ENCODE assay signal across 30 mouse cellular contexts in genomic region chr1:192402911-192403704, GRCm38 (mm10).
A peak's percentile ranks its signal among the peaks of the same experiment; 100 is the strongest.
DNase-seq lines count a peak whose midpoint lies in the region; ATAC-seq and TF ChIP-seq lines count a peak whose summit lies in the region.
"Had no signal": no experiment of that assay in that cellular context is flagged by ENCODE, and none has a peak within 500 bp of the region (broad histone marks: within the 10 kb centered on the region; RNA-seq: fewer than 3 reads in every experiment).

No protein-coding gene starts in this region.

- H3K27me3 ChIP-seq in kidney, embryonic 15.5 days, result no peaks in the 10 kb centered on the region
- no peaks in the 10 kb centered on the region for H3K27me3 ChIP-seq in stomach, postnatal 0 days (ENCODE audit: control insufficient read depth, insufficient read depth, low read length)
- H3K27me3 ChIP-seq: embryonic facial prominence, embryonic 15.5 days; forebrain, embryonic 12.5 days; heart, embryonic 15.5 days; hindbrain, embryonic 13.5 days; limb, embryonic 12.5 days; midbrain, embryonic 15.5 days; neural tube, embryonic 15.5 days had no signal

- DNase-seq in adrenal gland, adult (ENCODE audit: inconsistent age in 2 of 2, low spot score in 1 of 2), result peak; percentile 56 to 68
- DNase-seq in adrenal gland, adult 18-20 months (ENCODE audit: low spot score in 2 of 2), result no peak
- no peak for DNase-seq in kidney, adult 11 months
- DNase-seq in adrenal gland, postnatal 25 days, result peak; percentile 23
- DNase-seq in stomach, postnatal 0 days (ENCODE audit: low spot score), result no peak
- no peak for DNase-seq in right cerebral cortex, postnatal 10 days (ENCODE audit: low spot score in 2 of 2)
- no peak for DNase-seq in right cerebral cortex, adult 2 months (ENCODE audit: low spot score in 2 of 2)
- DNase-seq: cerebellum, adult 18-20 months; cerebellum, postnatal 10 days; forebrain, postnatal 0 days; gastrocnemius, postnatal 10 days; heart, postnatal 4 days; kidney, adult 9 months; kidney, postnatal 25 days; lung, embryonic 14.5 days; retina, postnatal 1 day; spleen, adult 18-20 months; thymus, adult 2 months had no signal

- no peak overlapping the region for H3K4me2 ChIP-seq in kidney, embryonic 15.5 days
- no peak overlapping the region for H3K4me2 ChIP-seq in stomach, postnatal 0 days (replicated peaks; ENCODE audit: low read depth)
- H3K4me2 ChIP-seq: embryonic facial prominence, embryonic 15.5 days; forebrain, embryonic 12.5 days; heart, embryonic 15.5 days; hindbrain, embryonic 13.5 days; limb, embryonic 12.5 days; liver, embryonic 15.5 days; lung, embryonic 14.5 days; midbrain, embryonic 15.5 days; neural tube, embryonic 15.5 days had no signal

- 78% methylated on average over 8 of the region's 8 CpGs for WGBS in kidney, embryonic 15.5 days
- 82% methylated on average over 8 of the region's 8 CpGs for WGBS in stomach, postnatal 0 days

- no peak for TF ChIP-seq CTCF in stomach, postnatal 0 days (IDR thresholded peaks at IDR 0.05; ENCODE audit: low read depth)

- H3K9ac ChIP-seq in kidney, embryonic 15.5 days, result no peak overlapping the region
- H3K9ac ChIP-seq in stomach, postnatal 0 days (ENCODE audit: low read length), result no peak overlapping the region
- H3K9ac ChIP-seq: embryonic facial prominence, embryonic 15.5 days; forebrain, embryonic 12.5 days; forebrain, postnatal 0 days; heart, embryonic 15.5 days; hindbrain, embryonic 13.5 days; limb, embryonic 12.5 days; liver, embryonic 15.5 days; lung, embryonic 14.5 days; midbrain, embryonic 15.5 days; neural tube, embryonic 15.5 days had no signal

- H3K36me3 ChIP-seq in kidney, embryonic 15.5 days, result no peaks in the 10 kb centered on the region
- no peaks in the 10 kb centered on the region for H3K36me3 ChIP-seq in stomach, postnatal 0 days (ENCODE audit: control insufficient read depth, insufficient read depth, low read length)
- H3K36me3 ChIP-seq: embryonic facial prominence, embryonic 15.5 days; forebrain, embryonic 12.5 days; G1E; heart, embryonic 10.5 days; heart, embryonic 15.5 days; hindbrain, embryonic 13.5 days; limb, embryonic 12.5 days; liver, embryonic 15.5 days; midbrain, embryonic 10.5 days; midbrain, embryonic 15.5 days; neural tube, embryonic 15.5 days had no signal

- peak; percentile 40; the same call in 1 of the 2 replicates for ATAC-seq in kidney, embryonic 15.5 days (replicated peaks; ENCODE audit: low FRiP score)
- 0 out of 2 replicates have a peak, but pooled peaks have one; percentile 2 for ATAC-seq in stomach, postnatal 0 days (ENCODE audit: low FRiP score, low TSS enrichment)
- ATAC-seq: forebrain, postnatal 0 days; midbrain, embryonic 15.5 days had no signal

- 0 out of 2 replicates have a peak, but pooled peaks cover 3% of the 10 kb centered on the region for H3K4me1 ChIP-seq in kidney, embryonic 15.5 days
- H3K4me1 ChIP-seq in stomach, postnatal 0 days (replicated peaks; ENCODE audit: control insufficient read depth, insufficient read depth), result no peaks in the 10 kb centered on the region
- H3K4me1 ChIP-seq: forebrain, embryonic 12.5 days; heart, embryonic 10.5 days; heart, embryonic 15.5 days; hindbrain, embryonic 13.5 days; limb, embryonic 12.5 days; liver, embryonic 15.5 days; midbrain, embryonic 10.5 days had no signal

- no peak overlapping the region for H3K4me3 ChIP-seq in kidney, embryonic 15.5 days (replicated peaks)
- H3K4me3 ChIP-seq in stomach, postnatal 0 days (ENCODE audit: low read depth, low read length), result no peak overlapping the region
- H3K4me3 ChIP-seq: embryonic facial prominence, embryonic 15.5 days; forebrain, embryonic 12.5 days; heart, embryonic 10.5 days; heart, embryonic 15.5 days; hindbrain, embryonic 13.5 days; limb, embryonic 12.5 days; liver, embryonic 15.5 days; midbrain, embryonic 10.5 days; midbrain, embryonic 15.5 days; neural tube, embryonic 15.5 days had no signal

- no peaks in the 10 kb centered on the region for H3K9me3 ChIP-seq in kidney, embryonic 15.5 days (replicated peaks)
- H3K9me3 ChIP-seq in stomach, postnatal 0 days (ENCODE audit: control insufficient read depth, low read length), result no peaks in the 10 kb centered on the region
- H3K9me3 ChIP-seq: embryonic facial prominence, embryonic 15.5 days; forebrain, embryonic 12.5 days; heart, embryonic 10.5 days; heart, embryonic 15.5 days; hindbrain, embryonic 13.5 days; limb, embryonic 12.5 days; liver, embryonic 15.5 days; midbrain, embryonic 10.5 days; midbrain, embryonic 15.5 days; neural tube, embryonic 15.5 days had no signal

- no peak for TF ChIP-seq EP300 in stomach, postnatal 0 days (optimal IDR thresholded peaks at IDR 0.05)

- H3K27ac ChIP-seq in kidney, embryonic 15.5 days, result no peak overlapping the region
- no peak overlapping the region for H3K27ac ChIP-seq in stomach, postnatal 0 days (replicated peaks)
- H3K27ac ChIP-seq: embryonic facial prominence, embryonic 15.5 days; forebrain, embryonic 12.5 days; heart, embryonic 10.5 days; heart, embryonic 15.5 days; hindbrain, embryonic 13.5 days; limb, embryonic 12.5 days; liver, embryonic 15.5 days; midbrain, embryonic 10.5 days; midbrain, embryonic 15.5 days; neural tube, embryonic 15.5 days had no signal

Comparison
In these comparisons a context has a peak if more than half of its experiments do, and no peak if none do; other contexts are left out.
1. DNase-seq: peak in adrenal gland, adult (2 of 2) and adrenal gland, postnatal 25 days (single experiment); none in adrenal gland, adult 18-20 months (0 of 2), kidney, adult 11 months (single experiment), stomach, postnatal 0 days (single experiment), right cerebral cortex, postnatal 10 days (0 of 2) and right cerebral cortex, adult 2 months (0 of 2).